Mouse (Mus musculus): ENCODE results near the gene 4930452B06Rik. TPM values are rescaled to one million over a fixed set of nuclear protein-coding genes. Genes with fewer than 3 reads are reported as not detected.

4930452B06Rik gene
- polyA plus RNA-seq, 1 experiment from 2014 or later, result 11.9 TPM

DNA sequence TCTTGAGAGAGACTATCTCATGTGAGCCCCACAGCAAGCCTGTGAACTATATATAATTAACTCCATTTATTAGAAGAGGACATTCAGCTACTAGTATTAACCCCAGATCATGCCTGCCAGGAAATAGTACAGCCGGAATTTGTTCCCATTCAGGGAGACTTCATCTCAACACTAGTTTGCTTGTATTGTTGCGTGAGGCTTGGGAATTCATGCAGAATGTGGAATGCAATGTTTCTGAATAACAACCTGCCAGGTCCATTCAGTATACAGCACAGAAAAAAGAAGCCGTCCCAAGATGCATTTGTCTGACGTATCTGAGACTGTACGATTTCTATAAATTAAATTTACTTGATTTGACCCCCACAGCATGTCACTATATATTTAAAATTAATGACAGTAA, 190.2 kb downstream of the 4930452B06Rik start:
- H3K4me3 ChIP-seq (ENCODE audit: low read depth, low read length), result no peak overlapping the region
- no peaks in the 10 kb centered on the region for H3K36me3 ChIP-seq (ENCODE audit: insufficient read depth)
- no peaks in the 10 kb centered on the region for H3K4me1 ChIP-seq (ENCODE audit: insufficient read depth)
- no peak for DNase-seq
- no peaks in the 10 kb centered on the region for H3K9me3 ChIP-seq (ENCODE audit: low read depth, low read length)
- ATAC-seq (ENCODE audit: insufficient read depth), result no peak
- H3K4me2 ChIP-seq, result no peak overlapping the region
- no peak overlapping the region for H3K9ac ChIP-seq
- H3K27me3 ChIP-seq (ENCODE audit: insufficient read depth, low read length), result no peaks in the 10 kb centered on the region
- TF ChIP-seq CTCF (IDR thresholded peaks at IDR 0.05; ENCODE audit: low read depth), result no peak
- WGBS, result 78% methylated on average over 5 of the region's 5 CpGs
- H3K27ac ChIP-seq (ENCODE audit: low read depth), result no peak overlapping the region

DNA sequence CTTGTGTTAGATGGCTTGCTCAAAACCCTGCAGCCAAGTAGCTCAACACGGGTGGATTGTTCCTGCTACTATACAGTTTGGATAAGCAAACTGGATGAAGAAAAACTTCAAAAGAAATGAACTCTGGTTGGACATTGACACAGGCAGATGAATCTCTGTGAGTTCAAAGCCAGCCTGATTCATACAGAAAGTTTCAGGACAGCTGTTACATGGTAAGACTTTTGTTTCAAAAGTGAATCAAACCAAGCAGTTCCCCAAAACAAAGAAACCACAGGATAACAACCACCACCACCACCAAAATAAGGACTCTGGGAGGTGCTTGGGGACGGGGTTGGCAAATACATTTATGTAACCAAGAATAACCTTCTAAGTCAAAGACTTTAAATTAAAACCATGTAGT, 193.2 kb downstream of the 4930452B06Rik start:
- no peak for DNase-seq
- no peaks in the 10 kb centered on the region for H3K36me3 ChIP-seq (ENCODE audit: insufficient read depth)
- no peak overlapping the region for H3K4me3 ChIP-seq (ENCODE audit: low read depth, low read length)
- no peak for TF ChIP-seq CTCF (IDR thresholded peaks at IDR 0.05; ENCODE audit: low read depth)
- no peak overlapping the region for H3K4me2 ChIP-seq
- ATAC-seq (ENCODE audit: insufficient read depth), result no peak
- H3K9me3 ChIP-seq (ENCODE audit: low read depth, low read length), result no peaks in the 10 kb centered on the region
- no peaks in the 10 kb centered on the region for H3K27me3 ChIP-seq (ENCODE audit: insufficient read depth, low read length)
- WGBS, result 78% methylated on average over 2 of the region's 2 CpGs
- no peak overlapping the region for H3K9ac ChIP-seq
- no peak overlapping the region for H3K27ac ChIP-seq (ENCODE audit: low read depth)
- H3K4me1 ChIP-seq (ENCODE audit: insufficient read depth), result no peaks in the 10 kb centered on the region

DNA sequence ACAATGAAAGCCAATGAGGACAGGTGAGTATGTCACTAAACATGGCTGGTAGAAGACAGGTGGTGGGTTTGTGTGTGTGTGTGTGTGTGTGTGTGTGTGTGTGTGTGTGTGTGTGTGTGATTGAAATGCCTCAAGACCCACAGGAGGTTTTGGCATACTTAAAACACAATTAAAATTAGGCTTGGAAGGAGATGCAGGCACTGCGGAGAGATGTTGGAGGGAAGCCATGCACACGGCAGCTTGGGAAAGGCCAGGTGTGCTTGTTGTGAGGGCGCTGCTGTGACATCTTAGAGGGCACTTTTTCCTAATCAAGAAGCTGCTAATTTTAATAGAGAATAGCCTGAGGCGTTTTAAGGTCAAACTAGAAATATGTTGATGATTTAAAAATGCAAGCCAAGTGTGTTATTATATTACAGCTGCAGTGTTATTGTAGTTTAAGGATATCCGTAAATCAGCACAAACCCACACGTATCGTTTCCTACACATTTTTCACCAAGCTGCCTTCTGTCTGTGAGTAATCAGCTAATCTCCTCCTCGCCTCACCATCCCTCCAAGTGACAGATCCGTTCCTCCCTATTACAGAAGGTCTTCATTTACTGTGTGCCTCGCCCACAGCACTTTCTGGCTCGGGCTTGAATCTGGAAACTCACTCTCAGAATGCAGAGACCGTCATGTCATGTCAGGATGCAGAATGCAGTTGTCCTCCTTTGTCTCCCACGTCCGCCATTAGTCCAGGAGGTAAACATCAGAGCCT, 201.5 kb downstream of the 4930452B06Rik start:
- Histone ChIP-seq H3K4me2 (no peak overlapping the region), H3K9ac (no peak overlapping the region), H3K4me1 (ENCODE audit: insufficient read depth) (no peaks in the 10 kb centered on the region), H3K4me3 (ENCODE audit: low read depth, low read length) (no peak overlapping the region), H3K27ac (ENCODE audit: low read depth) (no peak overlapping the region), H3K27me3 (ENCODE audit: insufficient read depth, low read length) (no peaks in the 10 kb centered on the region), H3K9me3 (ENCODE audit: low read depth, low read length) (no peaks in the 10 kb centered on the region), H3K36me3 (ENCODE audit: insufficient read depth) (no peaks in the 10 kb centered on the region)
- ATAC-seq (ENCODE audit: insufficient read depth), result no peak
- no peak for TF ChIP-seq CTCF (IDR thresholded peaks at IDR 0.05; ENCODE audit: low read depth)
- WGBS, result 59% methylated on average over 14 of the region's 14 CpGs
- no peak for DNase-seq

DNA sequence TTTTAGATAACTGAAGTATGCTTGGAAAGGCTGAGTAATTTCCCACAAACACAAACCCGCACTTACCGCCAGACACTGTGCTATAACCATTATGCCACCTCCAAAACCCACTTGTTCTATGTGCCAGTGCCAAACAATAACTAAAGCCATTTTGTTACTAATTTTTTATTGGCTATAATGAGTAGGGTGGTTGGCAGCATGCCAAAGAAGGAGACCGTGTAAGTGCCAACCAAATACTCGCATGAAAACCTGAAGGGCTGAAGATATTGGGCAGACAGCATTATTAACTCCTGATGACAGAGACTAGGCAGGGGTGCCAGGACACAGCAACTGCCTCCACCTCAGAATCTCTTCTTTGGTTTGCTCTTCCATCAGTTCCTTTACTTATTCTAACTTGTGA, 203.1 kb downstream of the 4930452B06Rik start:
- Histone ChIP-seq H3K9ac (no peak overlapping the region), H3K4me2 (no peak overlapping the region), H3K36me3 (ENCODE audit: insufficient read depth) (no peaks in the 10 kb centered on the region), H3K27ac (ENCODE audit: low read depth) (no peak overlapping the region), H3K4me1 (ENCODE audit: insufficient read depth) (no peaks in the 10 kb centered on the region), H3K4me3 (ENCODE audit: low read depth, low read length) (no peak overlapping the region), H3K9me3 (ENCODE audit: low read depth, low read length) (no peaks in the 10 kb centered on the region), H3K27me3 (ENCODE audit: insufficient read depth, low read length) (no peaks in the 10 kb centered on the region)
- no peak for TF ChIP-seq CTCF (IDR thresholded peaks at IDR 0.05; ENCODE audit: low read depth)
- DNase-seq (no peak), ATAC-seq (ENCODE audit: insufficient read depth) (no peak)
- WGBS, result 57% methylated on average over 4 of the region's 4 CpGs

DNA sequence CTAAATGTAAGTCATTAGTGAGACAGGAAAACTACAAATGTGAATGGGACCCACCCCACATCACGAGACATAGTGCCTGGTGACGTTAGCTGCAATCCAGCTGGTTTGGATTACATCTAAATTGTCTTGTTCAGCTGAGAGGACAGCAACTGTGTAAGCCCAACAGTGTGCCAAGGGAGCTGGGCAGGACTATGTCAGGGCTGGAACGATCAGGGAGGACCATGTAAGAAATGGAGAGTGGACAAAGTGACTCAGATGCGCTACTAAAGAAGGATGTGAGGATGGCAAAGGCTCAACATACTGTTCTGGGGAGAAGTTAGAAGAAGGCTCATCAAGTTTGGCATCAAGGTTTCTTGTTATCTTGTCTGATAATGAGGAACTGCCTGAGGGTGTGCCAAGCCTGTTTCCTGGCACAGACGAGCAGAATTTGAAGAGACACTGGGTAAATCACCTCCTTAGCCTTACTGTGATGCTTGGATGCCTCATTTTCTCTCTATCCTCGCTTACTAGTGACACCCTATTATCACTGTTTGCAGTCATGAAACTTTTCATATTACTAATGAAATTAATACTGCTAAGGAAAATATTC, 203.6 kb downstream of the 4930452B06Rik start:
- no peak for TF ChIP-seq CTCF (IDR thresholded peaks at IDR 0.05; ENCODE audit: low read depth)
- no peaks in the 10 kb centered on the region for H3K9me3 ChIP-seq (ENCODE audit: low read depth, low read length)
- DNase-seq, result no peak
- 73% methylated on average over 6 of the region's 6 CpGs for WGBS
- no peaks in the 10 kb centered on the region for H3K27me3 ChIP-seq (ENCODE audit: insufficient read depth, low read length)
- H3K4me1 ChIP-seq (ENCODE audit: insufficient read depth), result no peaks in the 10 kb centered on the region
- ATAC-seq (ENCODE audit: insufficient read depth), result no peak
- H3K36me3 ChIP-seq (ENCODE audit: insufficient read depth), result no peaks in the 10 kb centered on the region
- H3K9ac ChIP-seq, result no peak overlapping the region
- no peak overlapping the region for H3K27ac ChIP-seq (ENCODE audit: low read depth)
- no peak overlapping the region for H3K4me2 ChIP-seq
- no peak overlapping the region for H3K4me3 ChIP-seq (ENCODE audit: low read depth, low read length)

DNA sequence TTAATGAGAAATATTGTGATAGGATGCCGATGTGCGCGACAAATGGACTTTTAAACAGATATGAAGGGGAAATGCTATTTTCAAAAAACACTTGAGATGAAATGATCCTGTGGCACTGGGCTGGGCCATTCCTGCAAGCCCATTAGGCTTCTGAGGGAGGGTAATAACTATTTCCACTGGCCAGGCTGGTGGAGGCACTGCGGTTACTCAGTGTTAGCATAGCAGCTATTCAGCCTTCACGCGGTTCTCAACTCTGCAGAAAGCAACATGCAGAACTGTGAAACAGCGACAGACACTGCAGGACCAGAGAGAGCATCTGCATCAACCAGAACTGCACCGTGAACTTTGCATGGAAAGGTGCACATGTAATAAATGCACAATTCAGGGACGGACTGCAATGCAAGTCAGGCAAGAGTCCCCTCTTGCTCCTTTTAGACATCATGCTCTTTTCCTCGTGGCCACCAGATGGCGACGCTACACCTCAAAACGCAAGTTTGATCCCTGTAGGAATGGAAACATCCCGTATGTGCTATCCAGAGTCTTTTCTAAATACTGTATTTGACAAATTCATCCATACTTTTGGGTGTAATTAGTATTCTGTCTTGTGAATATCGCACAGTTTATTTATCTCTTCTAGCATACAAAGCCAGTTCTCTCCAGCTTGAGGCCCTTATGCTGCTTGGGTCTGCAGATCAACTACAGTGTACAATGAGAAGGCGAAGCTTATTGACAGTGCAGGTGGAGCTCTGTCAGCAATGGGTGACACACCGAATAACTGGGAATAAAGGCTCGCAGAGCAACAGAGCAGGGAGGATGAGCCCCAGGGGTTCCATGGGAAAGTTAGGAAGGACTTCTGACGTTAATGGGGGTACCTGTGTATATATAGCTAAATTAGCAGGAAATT, 205.6 kb downstream of the 4930452B06Rik start:
- H3K27me3 ChIP-seq (ENCODE audit: insufficient read depth, low read length), result no peaks in the 10 kb centered on the region
- H3K9ac ChIP-seq, result no peak overlapping the region
- ATAC-seq (ENCODE audit: insufficient read depth), result peak; percentile 74
- no peak overlapping the region for H3K27ac ChIP-seq (ENCODE audit: low read depth)
- 38% methylated on average over 19 of the region's 19 CpGs for WGBS
- H3K4me2 ChIP-seq, result no peak overlapping the region
- DNase-seq, result peak; percentile 85
- no peaks in the 10 kb centered on the region for H3K9me3 ChIP-seq (ENCODE audit: low read depth, low read length)
- TF ChIP-seq CTCF (IDR thresholded peaks at IDR 0.05; ENCODE audit: low read depth), result peak; percentile 92
- H3K4me3 ChIP-seq (ENCODE audit: low read depth, low read length), result no peak overlapping the region
- H3K4me1 ChIP-seq (ENCODE audit: insufficient read depth), result no peaks in the 10 kb centered on the region
- H3K36me3 ChIP-seq (ENCODE audit: insufficient read depth), result no peaks in the 10 kb centered on the region

DNA sequence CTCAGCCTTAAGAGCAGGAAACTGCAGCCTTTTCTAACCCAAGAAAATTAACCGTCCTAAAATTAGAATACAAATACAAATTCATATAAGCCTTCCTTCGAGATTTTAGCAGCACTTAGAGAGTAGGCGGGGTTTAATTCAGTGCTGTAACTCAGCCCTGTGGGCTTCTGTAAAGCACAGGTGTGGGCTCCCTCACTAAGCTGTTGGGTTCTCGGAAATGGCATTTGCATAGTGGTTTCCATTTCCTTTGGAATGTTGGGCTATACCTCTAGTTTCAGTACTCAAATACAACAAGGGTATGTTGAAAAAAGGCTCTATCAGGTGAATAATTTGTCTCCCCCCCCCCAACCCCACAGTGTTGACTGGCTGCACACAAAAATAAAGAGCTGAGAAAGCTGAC, 206.3 kb downstream of the 4930452B06Rik start:
- Histone ChIP-seq H3K36me3 (ENCODE audit: insufficient read depth) (no peaks in the 10 kb centered on the region), H3K27me3 (ENCODE audit: insufficient read depth, low read length) (no peaks in the 10 kb centered on the region), H3K27ac (ENCODE audit: low read depth) (no peak overlapping the region), H3K9ac (no peak overlapping the region), H3K4me3 (ENCODE audit: low read depth, low read length) (no peak overlapping the region), H3K4me2 (no peak overlapping the region), H3K4me1 (ENCODE audit: insufficient read depth) (no peaks in the 10 kb centered on the region), H3K9me3 (ENCODE audit: low read depth, low read length) (no peaks in the 10 kb centered on the region)
- DNase-seq (no peak), ATAC-seq (ENCODE audit: insufficient read depth) (no peak)
- WGBS, result 59% methylated on average over 4 of the region's 4 CpGs
- TF ChIP-seq CTCF (IDR thresholded peaks at IDR 0.05; ENCODE audit: low read depth), result no peak

All from lung, embryonic 14.5 days (tissue).